Mouse (Mus musculus) stomach, embryonic 16.5 days (tissue): ENCODE measurements around the gene Fam131c. TPM values are rescaled to one million over a fixed set of nuclear protein-coding genes. Genes with fewer than 3 reads are reported as not detected.

Experiments
- ATAC-seq: fragments of 200-750 bp; cut with Nextera tagmentation; 2 replicates; pipeline ENCODE4 v1.8.0; 2017; ENCODE audit warnings: moderate number of reproducible peaks, moderate TSS enrichment; ENCODE audit not compliant: insufficient read depth, low FRiP score
- H3K27ac ChIP-seq: fragments of 300-500 bp; sonication (generic); 2 replicates; pipeline ENCODE4 v1.5.1; 2014; ENCODE audit warnings: low read length
- H3K27me3 ChIP-seq: fragments of 300-500 bp; sonication (generic); 2 replicates; pipeline ENCODE4 v1.6.1; 2014; ENCODE audit warnings: low read length, control low read depth, mixed read lengths; ENCODE audit not compliant: control insufficient read depth, insufficient read depth
- H3K36me3 ChIP-seq: fragments of 300-500 bp; sonication (generic); 2 replicates; pipeline ENCODE4 v1.6.1; 2014; ENCODE audit warnings: low read length; ENCODE audit not compliant: control insufficient read depth, insufficient read depth
- H3K4me1 ChIP-seq: fragments of 300-500 bp; sonication (generic); 2 replicates; pipeline ENCODE4 v1.6.1; 2014; ENCODE audit warnings: low read length, control low read depth, mixed read lengths; ENCODE audit not compliant: control insufficient read depth, insufficient read depth
- H3K4me2 ChIP-seq: fragments of 300-500 bp; sonication (generic); 2 replicates; pipeline ENCODE4 v1.6.1; 2014; ENCODE audit warnings: low read depth, low read length, mixed read lengths
- H3K4me3 ChIP-seq: fragments of 300-500 bp; sonication (generic); replicated peaks from 2 replicates; pipeline ENCODE4 v1.5.1; 2014; ENCODE audit warnings: mild to moderate bottlenecking, low read length
- H3K9ac ChIP-seq: fragments of 300-500 bp; sonication (generic); 2 replicates; pipeline ENCODE4 v1.6.1; 2014; ENCODE audit warnings: low read length
- H3K9me3 ChIP-seq: fragments of 300-500 bp; sonication (generic); replicated peaks from 2 replicates; pipeline ENCODE4 v1.6.1; 2016; ENCODE audit warnings: low read length, control low read depth; ENCODE audit not compliant: control insufficient read depth
- whole genome bisulfite sequencing: fragments of 180-500 bp; shearing (Covaris S2); extraction: QIAGEN DNeasy Blood & Tissue Kit; methylation state at CpG from one replicate; pipeline ENCODE4 v1.1.7; 2014; 5-methylcytosine and 5-hydroxymethylcytosine counted together
- polyA plus RNA-seq: library from polyadenylated mRNA; unstranded; fragments of >200 nt; fragmentation: Nextera tagmentation; extraction: Ambion mirVana; gene quantifications from 2 replicates; pipeline ENCODE4 v1.2.1, GENCODE M21; 2015

The Fam131c gene
- polyA plus RNA-seq, 1 experiment from 2014 or later, result 3.5 TPM

- Histone ChIP-seq H3K4me2 (no peak overlapping the region), H3K27me3 (no peaks in the 10 kb centered on the region), H3K27ac (no peak overlapping the region), H3K36me3 (no peaks in the 10 kb centered on the region), H3K9me3 (no peaks in the 10 kb centered on the region), H3K4me3 (no peak overlapping the region), H3K4me1 (peaks cover 4% of the 10 kb centered on the region), H3K9ac (no peak overlapping the region)
- 58% methylated on average over 8 of the region's 8 CpGs for WGBS
- ATAC-seq, result no peak
Observed at GRCm38 (mm10) chr4:141365126-141365525, 2.9 kb upstream of the Fam131c start.

- H3K9ac ChIP-seq, result no peak overlapping the region
- no peak overlapping the region for H3K4me2 ChIP-seq
- no peak overlapping the region for H3K4me3 ChIP-seq
- H3K36me3 ChIP-seq, result no peaks in the 10 kb centered on the region
- no peak overlapping the region for H3K27ac ChIP-seq
- H3K9me3 ChIP-seq, result no peaks in the 10 kb centered on the region
- WGBS, result 56% methylated on average over 7 of the region's 7 CpGs
- peaks cover 3% of the 10 kb centered on the region; the same call in 1 of the 2 replicates for H3K4me1 ChIP-seq
- no peak for ATAC-seq
- no peaks in the 10 kb centered on the region for H3K27me3 ChIP-seq
Observed at GRCm38 (mm10) chr4:141365876-141366275, 2.1 kb upstream of the Fam131c start.

GRCm38 (mm10) chr4:141372426-141372825 lies 4.4 kb downstream of the Fam131c start:
- Histone ChIP-seq H3K9me3 (no peaks in the 10 kb centered on the region), H3K36me3 (no peaks in the 10 kb centered on the region), H3K4me2 (no peak overlapping the region), H3K27me3 (no peaks in the 10 kb centered on the region), H3K4me1 (peaks cover 3% of the 10 kb centered on the region; the same call in 1 of the 2 replicates), H3K4me3 (no peak overlapping the region), H3K27ac (no peak overlapping the region), H3K9ac (no peak overlapping the region)
- WGBS, result 90% methylated on average over 5 of the region's 5 CpGs
- ATAC-seq, result no peak

- ATAC-seq, result no peak
- Histone ChIP-seq H3K36me3 (no peaks in the 10 kb centered on the region), H3K27me3 (peaks cover 24% of the 10 kb centered on the region), H3K4me2 (no peak overlapping the region), H3K4me1 (peaks cover 9% of the 10 kb centered on the region), H3K4me3 (no peak overlapping the region), H3K27ac (no peak overlapping the region), H3K9ac (no peak overlapping the region), H3K9me3 (no peaks in the 10 kb centered on the region)
- WGBS, result 67% methylated on average over 8 of the region's 8 CpGs
Observed at GRCm38 (mm10) chr4:141379674-141380073, 11.7 kb downstream of the Fam131c start.

- peak overlapping the region; percentile 58 for H3K9ac ChIP-seq
- no peaks in the 10 kb centered on the region for H3K36me3 ChIP-seq
- peak; percentile 9; the same call in 1 of the 2 replicates for ATAC-seq
- no peaks in the 10 kb centered on the region for H3K9me3 ChIP-seq
- WGBS, result under 1% methylated on average over 25 of the region's 25 CpGs
- no peak overlapping the region for H3K27ac ChIP-seq
- H3K4me1 ChIP-seq, result peaks cover 9% of the 10 kb centered on the region
- peak overlapping the region; percentile 66 for H3K4me2 ChIP-seq
- peak overlapping the region; percentile 42 for H3K4me3 ChIP-seq
- peaks cover 24% of the 10 kb centered on the region for H3K27me3 ChIP-seq
Observed at GRCm38 (mm10) chr4:141382406-141382805, 14.4 kb downstream of the Fam131c start.

GRCm38 (mm10) chr4:141385275-141385674 lies 17.3 kb downstream of the Fam131c start:
- Histone ChIP-seq H3K4me3 (no peak overlapping the region), H3K27ac (no peak overlapping the region), H3K36me3 (no peaks in the 10 kb centered on the region), H3K4me1 (peaks cover 9% of the 10 kb centered on the region), H3K4me2 (no peak overlapping the region), H3K9ac (no peak overlapping the region), H3K27me3 (peaks cover 24% of the 10 kb centered on the region), H3K9me3 (no peaks in the 10 kb centered on the region)
- WGBS, result 1% methylated on average over 7 of the region's 7 CpGs
- ATAC-seq, result no peak

- no peak overlapping the region for H3K9ac ChIP-seq
- H3K4me2 ChIP-seq, result no peak overlapping the region
- H3K27ac ChIP-seq, result no peak overlapping the region
- no peaks in the 10 kb centered on the region for H3K36me3 ChIP-seq
- 74% methylated on average over 7 of the region's 7 CpGs for WGBS
- H3K9me3 ChIP-seq, result no peaks in the 10 kb centered on the region
- H3K27me3 ChIP-seq, result peaks cover 24% of the 10 kb centered on the region
- H3K4me3 ChIP-seq, result no peak overlapping the region
- ATAC-seq, result no peak
- peaks cover 9% of the 10 kb centered on the region for H3K4me1 ChIP-seq
Observed at GRCm38 (mm10) chr4:141386150-141386549, 18.1 kb downstream of the Fam131c start.

GRCm38 (mm10) chr4:141387093-141387784 lies 19.2 kb downstream of the Fam131c start:
- peaks cover 7% of the 10 kb centered on the region for H3K4me1 ChIP-seq
- H3K4me2 ChIP-seq, result no peak overlapping the region
- no peak overlapping the region for H3K4me3 ChIP-seq
- no peak overlapping the region for H3K9ac ChIP-seq
- no peaks in the 10 kb centered on the region for H3K9me3 ChIP-seq
- ATAC-seq, result no peak
- WGBS, result 24% methylated on average over 5 of the region's 5 CpGs
- no peaks in the 10 kb centered on the region for H3K36me3 ChIP-seq
- H3K27ac ChIP-seq, result no peak overlapping the region
- H3K27me3 ChIP-seq, result peaks cover 19% of the 10 kb centered on the region

- WGBS, result 61% methylated on average over 5 of the region's 5 CpGs
- no peak overlapping the region for H3K9ac ChIP-seq
- no peak overlapping the region for H3K4me3 ChIP-seq
- H3K4me1 ChIP-seq, result no peaks in the 10 kb centered on the region
- ATAC-seq, result no peak
- H3K27ac ChIP-seq, result no peak overlapping the region
- H3K9me3 ChIP-seq, result no peaks in the 10 kb centered on the region
- no peak overlapping the region for H3K4me2 ChIP-seq
- no peaks in the 10 kb centered on the region for H3K36me3 ChIP-seq
- H3K27me3 ChIP-seq, result peaks cover 14% of the 10 kb centered on the region
Observed at GRCm38 (mm10) chr4:141387933-141388332, 19.9 kb downstream of the Fam131c start.
